Mouse (Mus musculus) liver, embryonic 16.5 days (tissue): Measurements from ENCODE around the gene Ltbp2. TPM values are rescaled to one million over a fixed set of nuclear protein-coding genes. Genes with fewer than 3 reads are reported as not detected.

Experiments used
- ATAC-seq: fragments of 200-750 bp; cut with Nextera tagmentation; 2 replicates; pipeline ENCODE4 v1.8.0; 2017; ENCODE audit warnings: low read depth, mild to moderate bottlenecking, moderate number of reproducible peaks, moderate library complexity
- H3K27ac ChIP-seq: fragments of 300-500 bp; sonication (generic); 2 replicates; pipeline ENCODE4 v1.5.1; 2014; ENCODE audit warnings: mild to moderate bottlenecking, low read length
- H3K27me3 ChIP-seq: fragments of 300-500 bp; sonication (generic); 2 replicates; pipeline ENCODE4 v1.6.1; 2014; ENCODE audit warnings: low read depth, low read length, mixed read lengths; ENCODE audit not compliant: control insufficient read depth, insufficient read depth
- H3K36me3 ChIP-seq: fragments of 300-500 bp; sonication (generic); 2 replicates; pipeline ENCODE4 v1.6.1; 2014; ENCODE audit warnings: mild to moderate bottlenecking; ENCODE audit not compliant: control insufficient read depth, insufficient read depth
- H3K4me1 ChIP-seq: fragments of 300-500 bp; sonication (generic); 2 replicates; pipeline ENCODE4 v1.6.1; 2014; ENCODE audit warnings: low read depth, low read length, mixed read lengths; ENCODE audit not compliant: control insufficient read depth
- H3K4me2 ChIP-seq: fragments of 300-500 bp; sonication (generic); 2 replicates; pipeline ENCODE4 v1.6.1; 2014; ENCODE audit warnings: low read depth, low read length, mixed read lengths
- H3K4me3 ChIP-seq: fragments of 300-500 bp; sonication (generic); 2 replicates; pipeline ENCODE4 v1.5.1; 2014; ENCODE audit warnings: low read depth, mild to moderate bottlenecking, low read length
- H3K9ac ChIP-seq: fragments of 300-500 bp; sonication (generic); 2 replicates; pipeline ENCODE4 v1.6.1; 2014; ENCODE audit warnings: low read depth, low read length
- H3K9me3 ChIP-seq: fragments of 300-500 bp; sonication (generic); replicated peaks from 2 replicates; pipeline ENCODE4 v1.6.1; 2016; ENCODE audit warnings: low read length; ENCODE audit not compliant: control insufficient read depth
- WGBS: fragments of 180-500 bp; shearing (Covaris S2); extraction: QIAGEN DNeasy Blood & Tissue Kit; methylation state at CpG from one replicate; pipeline ENCODE4 v1.1.7; 2014; ENCODE audit not compliant: insufficient replicate concordance; 5-methylcytosine and 5-hydroxymethylcytosine counted together
- polyA plus RNA-seq: library from polyadenylated mRNA; unstranded; fragments of >200 nt; fragmentation: Nextera tagmentation; extraction: Ambion mirVana; gene quantifications from 2 replicates; pipeline ENCODE4 v1.2.1, GENCODE M21; 2015

Ltbp2 gene
- polyA plus RNA-seq, 1 experiment from 2014 or later, result 0.35 TPM

GRCm38 (mm10) chr12:84863196-84863595 is 13.1 kb downstream of the Ltbp2 start:
- Histone ChIP-seq H3K4me2 (no peak overlapping the region), H3K36me3 (no peaks in the 10 kb centered on the region), H3K9me3 (no peaks in the 10 kb centered on the region), H3K27ac (no peak overlapping the region), H3K9ac (no peak overlapping the region), H3K4me3 (no peak overlapping the region), H3K27me3 (no peaks in the 10 kb centered on the region; the same call in 1 of the 2 replicates), H3K4me1 (no peaks in the 10 kb centered on the region; the same call in 1 of the 2 replicates)
- WGBS, result 59% methylated on average over 5 of the region's 5 CpGs
- no peak for ATAC-seq

- no peak overlapping the region for H3K4me2 ChIP-seq
- H3K9me3 ChIP-seq, result no peaks in the 10 kb centered on the region
- H3K27me3 ChIP-seq, result no peaks in the 10 kb centered on the region; the same call in 1 of the 2 replicates
- no peaks in the 10 kb centered on the region for H3K36me3 ChIP-seq
- no peak overlapping the region for H3K4me3 ChIP-seq
- H3K4me1 ChIP-seq, result no peaks in the 10 kb centered on the region; the same call in none of the 2 replicates
- H3K27ac ChIP-seq, result no peak overlapping the region
- no peak overlapping the region for H3K9ac ChIP-seq
- 74% methylated on average over 14 of the region's 14 CpGs for WGBS
- ATAC-seq, result no peak
Measured at GRCm38 (mm10) chr12:84862136-84862910, 14.0 kb downstream of the Ltbp2 start.

GRCm38 (mm10) chr12:84858149-84859113 is 17.9 kb downstream of the Ltbp2 start:
- H3K4me1 ChIP-seq, result peaks cover 27% of the 10 kb centered on the region
- H3K27me3 ChIP-seq, result no peaks in the 10 kb centered on the region
- no peak overlapping the region for H3K4me2 ChIP-seq
- WGBS, result 57% methylated on average over 17 of the region's 17 CpGs
- no peaks in the 10 kb centered on the region for H3K9me3 ChIP-seq
- no peak for ATAC-seq
- no peak overlapping the region for H3K9ac ChIP-seq
- H3K27ac ChIP-seq, result no peak overlapping the region
- no peaks in the 10 kb centered on the region for H3K36me3 ChIP-seq
- H3K4me3 ChIP-seq, result no peak overlapping the region

- no peaks in the 10 kb centered on the region for H3K9me3 ChIP-seq
- no peaks in the 10 kb centered on the region for H3K36me3 ChIP-seq
- no peak overlapping the region for H3K4me3 ChIP-seq
- H3K4me1 ChIP-seq, result peaks cover 32% of the 10 kb centered on the region
- no peak overlapping the region for H3K4me2 ChIP-seq
- H3K27ac ChIP-seq, result no peak overlapping the region
- H3K27me3 ChIP-seq, result no peaks in the 10 kb centered on the region
- no peak overlapping the region for H3K9ac ChIP-seq
- 62% methylated on average over 4 of the region's 4 CpGs for WGBS
- no peak for ATAC-seq
Measured at GRCm38 (mm10) chr12:84857706-84858105, 18.6 kb downstream of the Ltbp2 start.

GRCm38 (mm10) chr12:84856532-84856931 is 19.8 kb downstream of the Ltbp2 start:
- H3K4me3 ChIP-seq, result no peak overlapping the region
- no peak for ATAC-seq
- no peaks in the 10 kb centered on the region for H3K36me3 ChIP-seq
- H3K27me3 ChIP-seq, result no peaks in the 10 kb centered on the region; the same call in 1 of the 2 replicates
- H3K27ac ChIP-seq, result no peak overlapping the region
- WGBS, result 54% methylated on average over 8 of the region's 8 CpGs
- H3K9ac ChIP-seq, result no peak overlapping the region
- H3K4me2 ChIP-seq, result no peak overlapping the region
- peaks cover 32% of the 10 kb centered on the region for H3K4me1 ChIP-seq
- no peaks in the 10 kb centered on the region for H3K9me3 ChIP-seq

GRCm38 (mm10) chr12:84855084-84855625 is 21.2 kb downstream of the Ltbp2 start:
- 0 out of 2 replicates have a peak overlapping the region, but pooled peaks have one; percentile 14 for H3K9ac ChIP-seq
- H3K9me3 ChIP-seq, result no peaks in the 10 kb centered on the region
- H3K4me3 ChIP-seq, result no peak overlapping the region
- no peaks in the 10 kb centered on the region for H3K36me3 ChIP-seq
- H3K4me2 ChIP-seq, result peak overlapping the region; percentile 37; the same call in 1 of the 2 replicates
- WGBS, result 63% methylated on average over 4 of the region's 4 CpGs
- H3K27me3 ChIP-seq, result no peaks in the 10 kb centered on the region; the same call in 1 of the 2 replicates
- peak overlapping the region; percentile 73 for H3K27ac ChIP-seq
- H3K4me1 ChIP-seq, result peaks cover 32% of the 10 kb centered on the region
- ATAC-seq, result peak; percentile 32

- Histone ChIP-seq H3K9ac (0 out of 2 replicates have a peak overlapping the region, but pooled peaks have one; percentile 14), H3K27ac (peak overlapping the region; percentile 73)
- ATAC-seq, result peak; percentile 94
Measured at GRCm38 (mm10) chr12:84854392-84855033, 21.8 kb downstream of the Ltbp2 start.

GRCm38 (mm10) chr12:84851403-84852040 is 24.8 kb downstream of the Ltbp2 start:
- H3K27me3 ChIP-seq, result peaks cover 9% of the 10 kb centered on the region
- H3K9me3 ChIP-seq, result no peaks in the 10 kb centered on the region
- no peak overlapping the region for H3K4me2 ChIP-seq
- 43% methylated on average over 11 of the region's 11 CpGs for WGBS
- H3K4me3 ChIP-seq, result no peak overlapping the region
- H3K9ac ChIP-seq, result no peak overlapping the region
- ATAC-seq, result no peak
- no peaks in the 10 kb centered on the region for H3K36me3 ChIP-seq
- no peak overlapping the region for H3K27ac ChIP-seq
- H3K4me1 ChIP-seq, result peaks cover 30% of the 10 kb centered on the region

More at GRCm38 (mm10) chr12:84854392-84855033, 21.8 kb downstream of the Ltbp2 start:
- 32% methylated on average over 4 of the region's 4 CpGs for WGBS
- Histone ChIP-seq H3K4me1 (peaks cover 32% of the 10 kb centered on the region), H3K36me3 (no peaks in the 10 kb centered on the region), H3K4me3 (no peak overlapping the region), H3K4me2 (peak overlapping the region; percentile 37), H3K9me3 (no peaks in the 10 kb centered on the region), H3K27me3 (no peaks in the 10 kb centered on the region; the same call in 1 of the 2 replicates)
